Mouse (Mus musculus): ENCODE measurements around the gene Gm28051.
A peak's percentile ranks its signal among the peaks of the same experiment; 100 is the strongest.

Gene Gm28051

DNA sequence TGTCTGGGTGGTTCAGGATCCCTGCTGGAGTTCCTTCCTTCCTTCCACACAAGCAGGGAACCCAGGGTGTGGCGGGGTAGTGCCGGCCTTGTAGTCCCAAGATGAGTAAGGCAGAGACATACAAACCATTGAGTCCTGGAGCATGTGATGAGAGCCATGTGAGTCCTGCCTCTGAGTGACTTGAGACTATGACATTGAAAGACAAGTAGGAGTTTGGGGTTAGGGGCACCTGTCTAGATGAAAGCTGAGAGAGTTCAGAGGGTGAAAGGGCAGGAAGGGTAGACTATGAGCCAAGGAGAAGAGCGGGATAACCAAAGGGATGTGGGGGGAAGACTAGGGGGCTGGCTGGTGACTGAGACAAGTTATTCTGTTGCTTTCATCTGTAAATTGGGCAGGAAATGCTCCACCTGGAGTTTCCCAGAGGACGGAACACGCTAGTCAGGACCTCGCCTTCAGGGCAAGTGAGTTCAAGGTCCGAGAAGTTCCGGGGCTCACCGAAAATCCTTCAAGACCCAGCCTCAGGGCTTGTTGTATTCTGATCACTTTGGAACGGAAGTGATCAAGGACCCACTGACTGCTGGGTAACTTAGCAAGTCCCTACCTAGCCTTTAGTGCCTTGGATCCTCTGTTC is 50.6 kb downstream of the Gm28051 start:
- no peak for DNase-seq (ENCODE audit: low spot score in 2 of 2)

DNA sequence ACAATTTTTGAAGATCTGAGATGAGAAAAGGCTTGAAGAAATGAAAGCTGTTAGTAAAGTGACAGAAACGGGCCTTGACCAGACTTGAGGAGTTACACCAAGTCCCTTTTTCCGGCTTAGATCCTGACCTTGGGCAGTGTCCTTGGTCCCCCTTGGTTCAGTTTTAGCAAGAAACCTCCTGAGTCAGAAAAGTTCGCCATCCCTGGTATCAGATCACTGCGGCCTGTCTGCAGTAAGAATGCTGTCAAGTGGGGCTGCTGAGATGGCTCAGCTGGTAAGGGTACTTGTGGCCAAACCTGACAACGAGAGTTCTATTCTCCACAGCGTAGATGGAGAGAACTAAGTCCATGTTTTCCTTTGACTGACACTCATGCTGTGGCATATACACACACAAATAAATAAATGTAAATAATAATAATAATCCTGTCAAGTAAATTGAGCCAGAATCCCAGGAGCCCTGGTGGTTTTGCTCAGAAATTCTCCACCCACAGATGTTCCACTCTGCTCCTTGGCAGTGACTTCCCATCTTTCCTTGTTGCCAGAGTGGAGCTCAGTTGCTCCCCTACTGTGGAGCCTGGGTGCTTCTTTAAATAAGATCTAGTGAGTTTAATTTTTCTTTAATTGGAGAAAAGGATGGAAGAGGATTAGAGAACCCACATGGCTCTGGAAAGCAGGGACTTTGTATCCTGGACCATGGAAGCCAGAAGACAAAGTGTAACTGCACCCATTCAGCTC is 51.5 kb downstream of the Gm28051 start:
- no peak for DNase-seq (ENCODE audit: low spot score in 2 of 2)

DNA sequence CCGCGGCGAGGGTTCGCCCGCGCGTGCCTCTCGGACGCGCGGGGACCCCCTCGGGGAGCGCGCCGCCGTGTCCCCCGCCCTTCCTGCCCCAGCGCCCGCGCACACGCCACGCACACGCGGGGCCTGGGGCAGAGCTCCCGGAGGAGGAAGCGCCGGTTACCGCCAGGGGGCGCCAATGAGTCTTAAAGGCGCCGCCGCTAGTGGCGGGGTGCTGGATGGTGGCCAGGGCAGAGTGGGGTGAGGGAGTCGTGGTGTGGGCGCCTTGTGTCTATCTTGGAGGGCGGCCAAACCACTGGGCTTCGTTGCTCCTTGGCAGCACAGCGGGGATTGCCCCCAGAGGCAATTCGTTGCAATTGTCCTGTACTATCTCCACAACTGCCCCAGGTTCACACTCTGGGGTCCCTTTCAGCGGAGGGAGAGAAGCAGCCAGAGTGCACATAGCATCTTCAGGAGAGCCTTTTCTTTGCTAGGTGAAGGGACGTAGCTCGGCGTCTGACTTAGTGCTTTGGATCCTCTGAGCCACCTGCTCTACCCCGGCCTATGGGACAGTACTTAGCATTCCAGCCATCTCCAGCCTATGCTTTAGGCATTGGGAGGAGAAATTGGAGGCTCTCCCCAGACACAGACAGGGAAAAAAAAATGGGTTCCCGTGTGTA is 52.2 kb downstream of the Gm28051 start:
- peak; percentile 79 to 92 for DNase-seq (ENCODE audit: low spot score in 2 of 2)

DNA sequence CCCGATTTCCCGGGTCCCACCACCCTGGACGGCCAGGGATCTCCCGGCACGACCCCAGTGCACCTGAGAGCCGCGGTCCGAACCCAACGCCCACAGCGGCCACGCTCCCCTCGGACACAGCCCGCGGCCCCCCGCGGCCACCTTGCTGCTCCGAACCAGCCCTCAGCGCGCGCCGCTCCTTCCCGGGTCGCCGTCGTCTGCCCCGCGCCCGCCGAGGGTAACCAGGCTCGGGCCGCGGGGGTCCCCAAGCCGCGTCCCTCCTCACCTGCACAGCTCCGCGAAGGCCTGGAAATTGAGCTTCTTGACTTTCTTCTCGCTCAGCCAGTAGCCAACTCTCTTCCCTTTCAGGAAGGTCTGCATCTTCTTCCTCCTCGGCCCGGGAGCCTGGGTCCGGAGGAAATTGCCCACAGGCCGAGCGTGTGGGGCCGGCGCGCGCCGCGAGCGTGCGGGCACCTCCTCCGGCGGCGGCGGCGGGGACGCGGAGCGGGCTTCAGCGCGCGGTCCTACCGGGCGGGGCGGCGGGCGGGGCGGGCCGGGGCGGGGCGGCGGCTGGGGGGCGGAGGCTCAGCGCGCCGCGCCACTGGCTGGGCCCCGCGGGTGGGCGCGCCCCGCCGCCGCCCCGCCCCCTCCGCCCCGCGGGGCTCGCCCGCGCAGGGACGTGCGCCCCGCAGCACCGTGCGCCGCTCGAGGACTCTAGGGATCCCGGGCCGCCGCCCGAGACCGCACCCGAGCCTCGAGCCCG is 52.9 kb downstream of the Gm28051 start, which contains the start of gene Itpk1:
Gene Itpk1 (minus strand): TSS at position 474 of the 742 bp plus-strand sequence.
- peak in 1 of 2 experiments; percentile 44 for DNase-seq (ENCODE audit: low spot score in 2 of 2)

DNA sequence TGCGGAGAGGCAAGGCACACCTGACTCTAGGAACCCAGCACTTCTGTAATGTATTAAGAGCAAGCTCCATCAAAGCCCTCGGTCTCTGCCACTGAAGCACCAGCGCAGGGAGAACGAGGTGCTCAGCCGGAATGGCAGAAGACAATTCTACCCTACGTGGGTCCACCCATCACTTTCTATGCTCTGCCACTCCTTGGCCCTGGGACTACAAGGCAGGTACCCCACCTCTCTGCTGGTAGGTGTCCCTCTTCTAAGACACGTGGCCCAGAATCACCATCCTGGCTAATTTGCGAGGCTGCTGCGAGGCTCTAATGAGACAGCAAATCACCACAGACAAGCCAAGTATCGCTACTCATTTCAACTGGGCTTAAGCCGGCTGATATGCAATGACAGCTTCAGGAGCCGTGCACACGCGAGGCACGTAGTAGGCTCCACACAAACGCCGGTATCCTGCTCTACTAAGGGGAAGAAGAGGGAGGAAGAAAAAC is 53.6 kb downstream of the Gm28051 start:
- DNase-seq (ENCODE audit: low spot score in 2 of 2): no peak

DNA sequence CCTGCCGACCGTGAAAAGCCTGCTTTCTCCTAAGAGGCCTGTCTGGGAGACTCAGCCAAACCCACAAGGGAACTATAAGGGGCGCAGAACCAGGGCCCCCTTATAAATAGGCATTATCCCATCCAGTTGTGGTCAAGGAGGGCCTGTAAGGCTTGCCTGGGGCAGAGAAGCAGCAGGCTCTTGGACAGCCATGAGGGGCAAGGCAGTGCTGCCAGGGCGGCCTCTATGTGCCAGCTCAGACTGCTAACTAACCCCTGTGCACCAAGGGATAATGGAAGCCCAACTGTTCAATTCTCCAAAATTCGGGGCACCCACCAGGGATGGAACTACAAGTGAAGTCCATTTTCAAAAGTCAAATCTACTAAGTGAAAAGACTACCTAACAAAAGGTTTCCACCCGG is 54.1 kb downstream of the Gm28051 start:
- no peak for DNase-seq (ENCODE audit: low spot score in 2 of 2)

DNA sequence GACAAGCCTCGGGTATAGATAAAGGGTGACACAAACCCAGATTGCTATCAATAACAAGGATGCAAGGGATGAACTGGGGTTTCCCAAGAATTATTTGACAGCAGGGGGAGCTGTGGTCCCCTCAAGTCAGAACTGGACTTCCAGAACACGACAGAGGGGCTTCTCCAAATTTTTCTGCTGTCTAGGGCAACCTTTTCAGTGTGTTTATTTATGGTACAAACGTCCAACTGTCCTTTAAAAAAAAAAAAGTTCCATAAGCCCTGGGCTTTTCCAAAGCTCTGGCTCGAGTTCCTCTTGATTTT is 54.5 kb downstream of the Gm28051 start:
- no peak for DNase-seq (ENCODE audit: low spot score in 2 of 2)

DNA sequence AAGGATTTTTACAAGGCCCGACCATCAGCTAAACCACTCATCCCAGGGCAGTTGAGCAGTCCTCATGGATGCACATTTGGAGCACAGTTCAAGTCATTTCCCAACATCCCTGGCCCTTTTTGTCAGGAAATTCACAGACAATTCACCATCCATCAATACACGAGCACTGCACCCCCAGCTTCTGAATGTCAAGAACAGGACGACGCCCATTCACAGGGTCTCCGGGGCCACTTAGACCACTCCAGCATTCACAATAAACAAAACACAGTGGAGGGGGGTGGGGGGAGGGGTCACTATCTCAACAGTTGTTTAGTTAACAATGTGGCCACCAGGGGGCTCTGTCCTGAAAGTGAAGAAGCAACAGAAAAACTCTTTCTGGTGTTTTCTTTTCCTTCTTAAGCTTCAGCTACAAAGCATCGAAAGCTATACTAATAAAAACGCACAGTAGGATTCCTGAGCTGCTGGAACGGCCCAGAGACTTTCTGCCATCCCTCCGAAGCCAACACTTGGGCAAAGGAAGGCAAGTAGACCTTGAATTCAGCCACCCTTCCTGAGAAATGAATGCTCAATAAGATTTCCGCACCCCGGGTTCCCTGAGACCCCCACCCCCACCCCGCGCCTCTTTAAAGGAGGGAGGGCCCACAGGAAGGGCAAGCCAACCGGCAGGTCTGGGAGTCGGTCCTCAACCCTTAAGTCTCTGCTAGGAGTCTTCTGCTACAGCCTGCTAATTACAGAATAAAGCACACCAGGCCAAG is 55.0 kb downstream of the Gm28051 start:
- DNase-seq (ENCODE audit: low spot score in 2 of 2): peak in 1 of 2 experiments; percentile 86

DNA sequence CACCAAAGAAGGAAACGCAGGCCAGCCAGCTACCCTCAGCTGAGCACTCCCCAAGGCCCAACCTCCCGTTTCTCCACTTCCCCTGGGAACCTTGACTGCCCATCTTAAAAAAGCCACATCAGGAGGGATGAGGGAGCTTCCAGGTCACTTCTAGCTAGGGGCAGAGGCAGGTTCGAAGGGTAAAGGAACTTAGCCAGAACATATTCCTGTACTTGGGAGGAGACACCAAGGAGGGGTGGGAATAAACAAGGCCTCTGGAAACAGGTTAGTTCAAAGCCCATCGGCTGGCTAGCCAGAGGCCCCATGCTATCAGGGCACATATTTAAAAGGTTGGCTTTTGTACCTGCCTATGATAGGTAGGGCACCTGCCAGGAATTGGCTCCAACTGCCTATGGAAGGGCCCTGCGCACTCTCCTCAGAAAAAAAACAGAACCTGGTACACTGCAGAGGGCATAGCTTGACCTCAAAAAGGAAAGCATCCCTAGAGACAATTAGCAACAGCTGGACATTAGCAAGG is 55.8 kb downstream of the Gm28051 start:
- DNase-seq (ENCODE audit: low spot score in 2 of 2): no peak

DNA sequence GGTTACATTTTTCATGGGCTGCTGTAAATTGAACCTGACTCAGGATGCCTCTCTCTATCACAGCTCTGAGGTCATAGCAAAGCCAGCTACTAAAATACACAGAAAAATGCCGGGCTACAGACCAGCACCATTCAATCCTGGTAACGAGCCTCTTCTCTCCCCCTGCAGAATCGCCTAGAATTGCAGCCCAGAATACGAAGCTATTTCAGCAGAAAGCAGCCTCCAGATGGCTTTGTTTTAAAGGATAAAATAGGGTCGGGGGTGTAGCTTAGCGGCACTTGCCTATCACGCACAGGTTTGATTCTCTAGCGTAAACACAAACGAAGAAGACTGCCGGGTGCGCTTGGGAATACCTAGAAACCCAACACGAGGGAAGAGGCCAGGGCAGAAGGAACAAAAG is 57.1 kb downstream of the Gm28051 start:
- no peak for DNase-seq (ENCODE audit: low spot score in 2 of 2)

DNA sequence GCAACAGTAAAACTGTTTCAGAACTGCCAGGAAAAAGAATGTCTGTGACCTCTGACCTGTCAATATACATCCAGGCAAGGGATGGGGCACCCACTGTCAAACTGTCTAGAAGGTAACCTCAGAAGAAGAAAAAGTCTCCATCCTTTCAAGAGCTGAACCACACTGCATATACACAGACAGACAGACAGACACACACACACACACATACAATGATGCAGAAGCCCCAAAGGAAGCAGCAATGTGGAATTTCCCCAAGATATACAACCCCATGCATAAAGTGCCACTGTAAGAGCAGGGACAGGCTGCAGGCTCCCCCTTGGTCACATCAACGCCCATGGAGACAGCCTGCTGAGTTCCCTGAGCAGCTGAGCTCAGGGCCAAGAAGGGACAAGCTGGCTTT is 58.4 kb downstream of the Gm28051 start:
- no peak for DNase-seq (ENCODE audit: low spot score in 2 of 2)

DNA sequence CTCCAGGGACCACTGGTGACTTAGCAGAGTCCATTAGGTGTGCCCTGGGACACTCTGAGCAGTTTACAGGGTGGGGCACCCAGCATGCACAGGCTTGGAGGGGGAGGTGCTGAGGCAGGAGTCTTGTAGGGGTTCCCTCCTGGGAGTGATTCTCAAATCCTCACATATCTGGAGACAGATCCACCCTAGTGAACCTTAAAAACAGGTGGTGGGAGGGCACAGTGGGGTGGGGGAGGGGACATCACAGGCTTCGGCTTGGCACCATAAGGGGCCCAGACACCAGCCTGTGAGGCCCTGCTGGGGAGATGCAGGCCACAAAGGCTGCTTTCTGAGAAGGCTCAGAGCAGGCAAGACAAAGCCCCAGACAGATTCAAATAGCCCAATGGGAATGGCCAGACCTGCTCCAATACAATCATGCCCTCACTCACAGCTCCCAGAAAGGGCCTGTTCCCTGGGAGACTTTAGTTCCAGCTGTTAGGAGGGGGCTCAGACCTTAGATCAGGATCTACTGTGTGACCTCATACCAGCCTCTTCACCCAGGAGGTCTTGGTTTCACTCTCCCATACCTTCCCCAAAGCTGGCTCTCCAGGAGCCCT is 59.4 kb downstream of the Gm28051 start:
- DNase-seq (ENCODE audit: low spot score in 2 of 2): no peak

DNA sequence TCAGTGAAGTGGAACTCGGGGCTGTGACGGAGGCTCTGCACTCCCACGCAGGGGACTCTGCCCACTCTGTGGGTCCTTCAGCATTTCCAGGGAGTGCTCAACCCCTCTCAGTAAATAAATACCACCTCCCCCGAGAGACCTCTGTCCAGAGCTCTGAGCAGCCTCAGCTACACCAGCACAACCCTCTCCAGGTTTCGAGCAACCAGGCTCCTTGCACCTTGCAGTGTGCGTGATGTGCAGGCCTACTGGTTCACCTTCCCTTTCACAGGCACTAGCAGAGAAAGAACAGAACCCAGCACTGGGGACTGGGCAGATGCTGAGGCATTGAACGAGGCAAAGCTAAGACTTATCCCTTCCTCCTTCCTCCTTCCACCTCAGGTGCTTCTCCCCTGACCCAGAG is 60.2 kb downstream of the Gm28051 start:
- DNase-seq (ENCODE audit: low spot score in 2 of 2): no peak

DNA sequence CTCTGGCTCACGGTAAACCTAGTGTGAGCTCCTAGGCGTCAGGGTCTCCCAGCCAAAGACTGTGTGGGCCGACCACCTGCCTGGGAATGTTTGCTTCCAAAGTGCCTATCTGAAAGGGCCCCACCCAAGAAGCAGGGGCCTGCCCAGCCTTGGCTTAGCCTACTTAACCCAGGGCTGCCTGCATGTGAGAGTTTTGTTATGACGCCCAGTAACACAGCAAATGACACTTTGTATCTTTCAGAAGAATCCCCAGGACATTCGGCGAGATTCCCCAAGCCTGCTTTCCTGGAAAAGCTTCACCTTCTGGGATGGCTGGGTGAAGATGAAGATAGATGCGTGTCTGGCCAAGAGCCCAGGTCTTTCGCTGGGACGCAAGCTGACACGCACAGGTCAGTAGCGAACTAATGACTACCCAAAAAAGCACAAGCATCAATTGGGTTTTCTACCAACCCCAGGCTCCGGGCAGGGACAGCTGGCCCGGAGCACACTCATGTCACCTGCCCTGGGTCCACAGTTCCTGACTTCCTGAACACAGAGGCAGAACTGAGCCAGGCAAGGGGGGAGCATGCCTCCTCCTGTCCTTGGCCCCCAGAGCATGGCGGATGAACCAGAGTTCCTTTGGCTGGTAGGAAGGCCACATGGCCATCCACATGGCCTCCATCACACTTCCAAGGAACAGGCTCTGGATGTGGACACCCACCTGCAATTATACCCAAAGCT is 60.8 kb downstream of the Gm28051 start:
- no peak for DNase-seq (ENCODE audit: low spot score in 2 of 2)

DNA sequence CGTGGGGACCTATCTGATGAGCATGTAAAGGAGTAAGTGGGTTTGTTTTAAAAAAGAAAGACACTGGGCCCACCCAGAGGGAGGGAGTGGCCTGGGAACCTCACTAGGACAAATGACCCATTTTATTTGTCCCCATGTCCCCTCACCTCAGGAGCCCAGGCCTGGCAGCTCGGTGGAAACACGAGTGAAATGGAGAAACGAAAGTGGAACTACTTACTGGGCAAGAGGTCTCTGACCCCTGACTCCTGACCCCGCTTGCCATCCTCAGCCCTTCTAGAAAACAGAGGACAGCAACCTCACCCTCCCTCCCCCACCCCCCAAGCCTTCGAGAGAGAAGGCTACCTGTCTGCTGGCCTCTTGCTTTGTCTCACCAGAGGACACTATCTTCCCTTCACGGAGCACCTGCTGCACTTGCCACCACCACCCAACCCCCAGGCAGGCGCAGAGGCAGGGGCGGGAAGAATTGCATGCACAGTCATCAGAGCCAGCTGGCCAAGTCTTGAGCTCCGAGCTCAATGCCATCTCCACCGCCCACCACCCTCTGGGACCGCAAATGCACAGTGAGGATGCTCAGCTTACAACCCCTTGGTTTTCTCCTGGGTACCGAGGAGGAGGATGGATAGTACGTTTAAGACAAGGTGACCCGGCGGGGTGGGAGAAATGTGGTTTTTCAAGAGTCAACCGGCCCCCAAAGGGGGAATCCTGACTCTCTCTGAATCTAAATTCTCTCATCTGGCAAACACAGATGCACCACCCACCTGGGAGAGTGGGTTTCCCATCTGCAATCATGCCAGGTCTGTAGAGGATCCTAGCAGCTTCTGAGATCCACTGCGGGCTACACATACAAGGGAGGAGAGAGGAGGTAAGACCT is 62.0 kb downstream of the Gm28051 start:
- DNase-seq (ENCODE audit: low spot score in 2 of 2): no peak

DNA sequence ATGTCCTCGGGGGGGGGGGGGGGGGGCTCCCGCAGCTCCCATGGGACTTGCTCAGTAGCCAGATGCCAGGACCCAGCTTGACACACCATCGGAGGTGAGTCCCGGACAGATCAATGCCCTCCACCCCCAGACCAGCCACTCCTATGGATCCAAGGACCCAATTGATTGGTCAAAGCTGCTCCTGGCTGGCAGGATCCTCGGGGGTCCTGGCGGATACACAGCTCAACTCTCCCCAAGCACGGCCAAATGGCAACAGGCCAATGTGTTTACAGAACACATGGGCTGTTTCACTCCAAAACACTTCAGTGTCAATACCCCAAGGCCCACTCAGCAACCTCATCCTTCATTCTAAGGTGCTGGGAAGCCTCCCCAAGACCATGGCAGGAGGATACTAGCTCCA is 65.8 kb downstream of the Gm28051 start:
- peak in 1 of 2 experiments; percentile 54 for DNase-seq (ENCODE audit: low spot score in 2 of 2)

DNA sequence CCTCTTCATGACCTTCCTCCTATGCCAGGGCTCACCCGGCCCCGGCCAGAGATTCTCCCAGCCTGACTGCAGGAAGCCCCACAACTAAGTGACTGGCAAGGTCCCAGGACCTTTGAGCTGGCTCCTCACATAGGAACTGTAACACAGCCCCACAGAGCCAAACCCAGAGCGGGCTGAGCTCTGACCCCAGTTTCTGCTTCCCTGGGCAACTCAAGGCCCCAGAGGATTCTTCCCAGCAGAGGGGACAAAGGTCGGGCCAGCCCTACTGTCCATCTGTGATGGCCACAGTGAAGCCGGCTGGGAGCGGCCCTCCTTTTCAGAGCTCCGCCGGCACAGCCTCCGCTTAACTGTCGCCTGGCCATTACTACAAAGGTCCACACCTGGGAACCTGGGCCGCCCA is 66.4 kb downstream of the Gm28051 start:
- peak in 1 of 2 experiments; percentile 62 for DNase-seq (ENCODE audit: low spot score in 2 of 2)

DNA sequence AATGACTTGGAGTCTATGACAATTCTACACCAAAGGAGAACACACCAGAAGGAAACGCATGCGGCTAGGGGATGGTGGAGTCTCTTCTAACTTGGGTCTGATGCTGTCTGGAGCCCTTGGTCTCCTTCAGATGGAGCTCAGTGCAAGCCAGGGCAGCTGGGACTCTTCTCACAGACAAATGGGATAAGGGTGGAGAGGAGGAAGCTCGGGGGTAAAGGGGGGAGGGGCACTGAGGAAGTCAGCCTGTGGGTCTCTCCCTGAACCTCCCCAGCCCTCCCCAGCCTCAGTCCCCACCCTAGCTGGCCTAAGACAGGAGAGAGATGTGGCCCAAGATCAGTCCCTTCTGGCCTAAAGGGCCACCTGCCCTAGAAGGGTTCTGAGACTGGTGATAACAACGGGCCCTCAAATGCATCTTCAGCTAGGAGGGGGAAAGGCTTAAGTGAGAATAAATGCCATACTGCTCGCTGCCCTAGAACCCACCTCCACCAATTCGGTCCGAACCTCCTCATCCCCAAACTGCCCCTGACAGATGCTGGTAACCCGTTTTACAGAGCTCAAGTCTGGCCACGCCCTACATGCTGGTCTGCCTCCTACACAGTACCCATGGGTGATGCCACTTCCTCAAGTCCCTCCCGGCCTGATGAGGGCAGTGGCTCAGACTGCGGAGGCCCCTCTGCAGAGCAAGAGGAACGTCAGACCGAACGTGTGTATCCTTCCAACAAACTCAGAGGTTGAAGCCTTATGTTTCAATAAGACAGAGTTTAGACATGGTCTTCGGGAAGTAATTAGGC is 67.6 kb downstream of the Gm28051 start:
- peak in 1 of 2 experiments; percentile 56 for DNase-seq (ENCODE audit: low spot score in 2 of 2)
